Mouse (Mus musculus) hindbrain, embryonic 10.5 days (tissue): ENCODE results near the gene Kazn. TPM values are rescaled to one million over a fixed set of nuclear protein-coding genes. Genes with fewer than 3 reads are reported as not detected.

ENCODE experiments used
- DNase-seq: peaks from one replicate; pipeline ENCODE4 v3.0.0-alpha.2; 2017; ENCODE audit warnings: low spot score
- H3K27ac ChIP-seq: fragments of 300-500 bp; sonication (generic); 2 replicates; pipeline ENCODE4 v1.5.1; 2016; ENCODE audit warnings: mild to moderate bottlenecking, moderate library complexity
- H3K27me3 ChIP-seq: fragments of 300-500 bp; sonication (generic); 2 replicates; pipeline ENCODE4 v1.6.1; 2016; ENCODE audit warnings: mild to moderate bottlenecking; ENCODE audit not compliant: poor library complexity, insufficient read depth, severe bottlenecking
- H3K36me3 ChIP-seq: fragments of 300-500 bp; sonication (generic); 2 replicates; pipeline ENCODE4 v1.6.1; 2016; ENCODE audit warnings: mild to moderate bottlenecking, moderate library complexity
- H3K4me1 ChIP-seq: fragments of 300-500 bp; sonication (generic); replicated peaks from 2 replicates; pipeline ENCODE4 v1.6.1; 2016; ENCODE audit warnings: mild to moderate bottlenecking
- H3K4me3 ChIP-seq: fragments of 300-500 bp; sonication (generic); 2 replicates; pipeline ENCODE4 v1.5.1; 2016; ENCODE audit warnings: mild to moderate bottlenecking, moderate library complexity
- H3K9me3 ChIP-seq: fragments of 300-500 bp; sonication (generic); 2 replicates; pipeline ENCODE4 v1.6.1; 2016; ENCODE audit warnings: mild to moderate bottlenecking, moderate library complexity
- WGBS: fragments of 180-500 bp; shearing (Covaris S2); methylation state at CpG from one replicate; pipeline ENCODE4 v1.1.7; 2016; 5-methylcytosine and 5-hydroxymethylcytosine counted together
- polyA plus RNA-seq: library from polyadenylated mRNA; unstranded; fragments of >200 nt; fragmentation: Nextera tagmentation; extraction: Ambion mirVana; gene quantifications from 2 replicates; pipeline ENCODE4 v1.2.1, GENCODE M21; 2016

Gene Kazn
- polyA plus RNA-seq, 1 experiment from 2014 or later = 14.3 TPM

GRCm38 (mm10) chr4:142147671-142148070 is 91.5 kb downstream of the Kazn start:
- peaks cover 77% of the 10 kb centered on the region for H3K36me3 ChIP-seq
- no peak for DNase-seq

GRCm38 (mm10) chr4:142144096-142144495 is 95.1 kb downstream of the Kazn start:
- Histone ChIP-seq H3K9me3 (0 out of 2 replicates have a peak, but pooled peaks cover 3% of the 10 kb centered on the region), H3K27me3 (peaks cover 5% of the 10 kb centered on the region; the same call in 1 of the 2 replicates), H3K4me1 (peaks cover 10% of the 10 kb centered on the region), H3K4me3 (no peak overlapping the region), H3K36me3 (peaks cover 63% of the 10 kb centered on the region), H3K27ac (no peak overlapping the region)
- WGBS = 46% methylated on average over 5 of the region's 5 CpGs
- DNase-seq = no peak

More at GRCm38 (mm10) chr4:142147671-142148070, 91.5 kb downstream of the Kazn start:
- Histone ChIP-seq H3K4me1 (no peaks in the 10 kb centered on the region), H3K4me3 (no peak overlapping the region), H3K27ac (no peak overlapping the region), H3K27me3 (no peaks in the 10 kb centered on the region), H3K9me3 (0 out of 2 replicates have a peak, but pooled peaks cover 3% of the 10 kb centered on the region)
- WGBS = 93% methylated on average over 10 of the region's 10 CpGs

- Histone ChIP-seq H3K4me1 (peaks cover 18% of the 10 kb centered on the region), H3K27ac (peak overlapping the region; percentile 18; the same call in 1 of the 2 replicates), H3K4me3 (no peak overlapping the region), H3K36me3 (peaks cover 55% of the 10 kb centered on the region), H3K9me3 (0 out of 2 replicates have a peak, but pooled peaks cover 3% of the 10 kb centered on the region), H3K27me3 (peaks cover 5% of the 10 kb centered on the region; the same call in 1 of the 2 replicates)
- no peak for DNase-seq
- 83% methylated on average over 6 of the region's 6 CpGs for WGBS
Observed at GRCm38 (mm10) chr4:142143290-142143689, 95.9 kb downstream of the Kazn start.

- WGBS = 79% methylated on average over 5 of the region's 5 CpGs
Observed at GRCm38 (mm10) chr4:142139729-142140128, 99.5 kb downstream of the Kazn start.

GRCm38 (mm10) chr4:142138356-142139099 is 100.7 kb downstream of the Kazn start:
- no peaks in the 10 kb centered on the region for H3K9me3 ChIP-seq
- H3K27me3 ChIP-seq = peaks cover 5% of the 10 kb centered on the region; the same call in 1 of the 2 replicates
- DNase-seq = peak; percentile 69
- peaks cover 13% of the 10 kb centered on the region for H3K36me3 ChIP-seq
- peaks cover 27% of the 10 kb centered on the region for H3K4me1 ChIP-seq
- peak overlapping the region; percentile 89 for H3K27ac ChIP-seq
- 18% methylated on average over 9 of the region's 9 CpGs for WGBS
- H3K4me3 ChIP-seq = no peak overlapping the region

More at GRCm38 (mm10) chr4:142139729-142140128, 99.5 kb downstream of the Kazn start:
- Histone ChIP-seq H3K4me1 (peaks cover 27% of the 10 kb centered on the region), H3K36me3 (peaks cover 22% of the 10 kb centered on the region), H3K27me3 (peaks cover 5% of the 10 kb centered on the region; the same call in 1 of the 2 replicates), H3K27ac (peak overlapping the region; percentile 43; the same call in 1 of the 2 replicates), H3K4me3 (no peak overlapping the region), H3K9me3 (no peaks in the 10 kb centered on the region)
- DNase-seq = no peak

GRCm38 (mm10) chr4:142136766-142137503 is 102.3 kb downstream of the Kazn start:
- Histone ChIP-seq H3K9me3 (no peaks in the 10 kb centered on the region), H3K27ac (peak overlapping the region; percentile 62), H3K4me3 (no peak overlapping the region), H3K27me3 (peaks cover 5% of the 10 kb centered on the region; the same call in 1 of the 2 replicates), H3K36me3 (peaks cover 5% of the 10 kb centered on the region), H3K4me1 (peaks cover 27% of the 10 kb centered on the region)
- 91% methylated on average over 10 of the region's 10 CpGs for WGBS
- DNase-seq = no peak

GRCm38 (mm10) chr4:142135515-142135914 is 103.7 kb downstream of the Kazn start:
- Histone ChIP-seq H3K27ac (no peak overlapping the region), H3K27me3 (peaks cover 5% of the 10 kb centered on the region; the same call in 1 of the 2 replicates), H3K4me3 (no peak overlapping the region), H3K4me1 (peaks cover 41% of the 10 kb centered on the region), H3K36me3 (no peaks in the 10 kb centered on the region), H3K9me3 (no peaks in the 10 kb centered on the region)
- DNase-seq = no peak
- 88% methylated on average over 2 of the region's 2 CpGs for WGBS

- DNase-seq = peak; percentile 20
- no peaks in the 10 kb centered on the region for H3K27me3 ChIP-seq
- no peaks in the 10 kb centered on the region for H3K9me3 ChIP-seq
- H3K4me1 ChIP-seq = peaks cover 31% of the 10 kb centered on the region
- no peak overlapping the region for H3K4me3 ChIP-seq
- 59% methylated on average over 5 of the region's 5 CpGs for WGBS
- peak overlapping the region; percentile 59; the same call in 1 of the 2 replicates for H3K27ac ChIP-seq
- H3K36me3 ChIP-seq = no peaks in the 10 kb centered on the region
Observed at GRCm38 (mm10) chr4:142130162-142130561, 109.0 kb downstream of the Kazn start.

GRCm38 (mm10) chr4:142127275-142127788 is 111.9 kb downstream of the Kazn start:
- WGBS = 89% methylated on average over 6 of the region's 6 CpGs
- Histone ChIP-seq H3K36me3 (no peaks in the 10 kb centered on the region), H3K27me3 (no peaks in the 10 kb centered on the region), H3K4me3 (no peak overlapping the region), H3K9me3 (no peaks in the 10 kb centered on the region), H3K4me1 (peaks cover 31% of the 10 kb centered on the region), H3K27ac (no peak overlapping the region)
- no peak for DNase-seq

GRCm38 (mm10) chr4:142126641-142127274 is 112.4 kb downstream of the Kazn start:
- Histone ChIP-seq H3K4me1 (peaks cover 30% of the 10 kb centered on the region), H3K9me3 (no peaks in the 10 kb centered on the region), H3K4me3 (no peak overlapping the region), H3K36me3 (no peaks in the 10 kb centered on the region), H3K27me3 (no peaks in the 10 kb centered on the region), H3K27ac (no peak overlapping the region)
- WGBS = 79% methylated on average over 10 of the region's 10 CpGs
- no peak for DNase-seq

GRCm38 (mm10) chr4:142121164-142121563 is 118.0 kb downstream of the Kazn start:
- WGBS = 68% methylated on average over 1 of the region's 1 CpGs
- Histone ChIP-seq H3K27ac (peak overlapping the region; percentile 40; the same call in 1 of the 2 replicates), H3K4me3 (no peak overlapping the region), H3K27me3 (0 out of 2 replicates have a peak, but pooled peaks cover 3% of the 10 kb centered on the region), H3K9me3 (no peaks in the 10 kb centered on the region), H3K36me3 (no peaks in the 10 kb centered on the region), H3K4me1 (peaks cover 22% of the 10 kb centered on the region)
- DNase-seq = no peak

- Histone ChIP-seq H3K9me3 (no peaks in the 10 kb centered on the region), H3K27ac (0 out of 2 replicates have a peak overlapping the region, but pooled peaks have one; percentile 64), H3K4me1 (peaks cover 20% of the 10 kb centered on the region), H3K27me3 (peaks cover 10% of the 10 kb centered on the region; the same call in 1 of the 2 replicates), H3K4me3 (no peak overlapping the region), H3K36me3 (no peaks in the 10 kb centered on the region)
- 48% methylated on average over 7 of the region's 7 CpGs for WGBS
- DNase-seq = no peak
Observed at GRCm38 (mm10) chr4:142118522-142118921, 120.7 kb downstream of the Kazn start.
